Mouse (Mus musculus): ENCODE results near the gene Enpp7. TPM values are rescaled to one million over a fixed set of nuclear protein-coding genes. Genes with fewer than 3 reads are reported as not detected.

Gene Enpp7
- polyA plus RNA-seq, 1 experiment from 2014 or later = not detected

GRCm38 (mm10) chr11:119022068-119022894 lies 34.3 kb downstream of the Enpp7 start:
- H3K27ac ChIP-seq = peak overlapping the region; percentile 97
- H3K27me3 ChIP-seq = no peaks in the 10 kb centered on the region
- no peak; the same call in 1 of the 2 replicates for ATAC-seq (ENCODE audit: low FRiP score, low read depth)
- peaks cover 40% of the 10 kb centered on the region for H3K4me1 ChIP-seq
- peak overlapping the region; percentile 77 for H3K4me2 ChIP-seq (replicated peaks)
- H3K36me3 ChIP-seq = peaks cover 19% of the 10 kb centered on the region
- H3K9ac ChIP-seq = peak overlapping the region; percentile 97
- 4% methylated on average over 42 of the region's 42 CpGs for WGBS
- H3K4me3 ChIP-seq = peak overlapping the region; percentile 92
- no peaks in the 10 kb centered on the region for H3K9me3 ChIP-seq

GRCm38 (mm10) chr11:119022895-119023615 lies 35.1 kb downstream of the Enpp7 start, which contains the start of gene Cbx2:
TSS of gene Cbx2 (plus strand) at chr11:119022962.
- ATAC-seq (ENCODE audit: low FRiP score, low read depth) = peak; percentile 88
- Histone ChIP-seq H3K9ac (peak within 1 kb of the TSS; percentile 97), H3K36me3 (peaks cover 27% of the 10 kb centered on the region), H3K4me3 (peak within 1 kb of the TSS; percentile 92), H3K4me1 (peaks cover 40% of the 10 kb centered on the region), H3K9me3 (no peaks in the 10 kb centered on the region), H3K27me3 (no peaks in the 10 kb centered on the region), H3K4me2 (replicated peaks) (peak within 1 kb of the TSS; percentile 77), H3K27ac (peak within 1 kb of the TSS; percentile 97)
- WGBS = under 1% methylated on average over 86 of the region's 99 CpGs

GRCm38 (mm10) chr11:119023616-119023980 lies 35.6 kb downstream of the Enpp7 start:
- Histone ChIP-seq H3K27ac (peak overlapping the region; percentile 97), H3K27me3 (no peaks in the 10 kb centered on the region), H3K4me2 (replicated peaks) (peak overlapping the region; percentile 77), H3K4me3 (peak overlapping the region; percentile 92), H3K4me1 (peaks cover 40% of the 10 kb centered on the region), H3K9ac (peak overlapping the region; percentile 97), H3K9me3 (no peaks in the 10 kb centered on the region), H3K36me3 (peaks cover 32% of the 10 kb centered on the region)
- 1% methylated on average over 15 of the region's 15 CpGs for WGBS
- ATAC-seq (ENCODE audit: low FRiP score, low read depth) = no peak

- H3K4me3 ChIP-seq = peak overlapping the region; percentile 92
- ATAC-seq (ENCODE audit: low FRiP score, low read depth) = no peak
- peaks cover 39% of the 10 kb centered on the region for H3K36me3 ChIP-seq
- H3K27me3 ChIP-seq = no peaks in the 10 kb centered on the region
- H3K27ac ChIP-seq = peak overlapping the region; percentile 97; the same call in 1 of the 2 replicates
- H3K4me1 ChIP-seq = peaks cover 46% of the 10 kb centered on the region
- H3K9me3 ChIP-seq = no peaks in the 10 kb centered on the region
- peak overlapping the region; percentile 97 for H3K9ac ChIP-seq
- H3K4me2 ChIP-seq (replicated peaks) = peak overlapping the region; percentile 77
- 3% methylated on average over 7 of the region's 7 CpGs for WGBS
These were observed 36.3 kb downstream of the Enpp7 start for GRCm38 (mm10) chr11:119024260-119024659.

GRCm38 (mm10) chr11:119026203-119026602 lies 38.2 kb downstream of the Enpp7 start:
- Histone ChIP-seq H3K4me3 (no peak overlapping the region), H3K27ac (no peak overlapping the region), H3K4me2 (replicated peaks) (peak overlapping the region; percentile 77), H3K4me1 (peaks cover 52% of the 10 kb centered on the region), H3K9me3 (no peaks in the 10 kb centered on the region), H3K36me3 (peaks cover 57% of the 10 kb centered on the region), H3K27me3 (no peaks in the 10 kb centered on the region), H3K9ac (peak overlapping the region; percentile 97)
- 62% methylated on average over 12 of the region's 12 CpGs for WGBS
- no peak for ATAC-seq (ENCODE audit: low FRiP score, low read depth)

GRCm38 (mm10) chr11:119033874-119034558 lies 46.0 kb downstream of the Enpp7 start:
- Histone ChIP-seq H3K27me3 (peaks cover 52% of the 10 kb centered on the region), H3K36me3 (peaks cover 36% of the 10 kb centered on the region), H3K4me1 (peaks cover 59% of the 10 kb centered on the region), H3K4me3 (peak overlapping the region; percentile 36), H3K27ac (no peak overlapping the region), H3K9ac (0 out of 2 replicates have a peak overlapping the region, but pooled peaks have one; percentile 48), H3K9me3 (no peaks in the 10 kb centered on the region), H3K4me2 (replicated peaks) (peak overlapping the region; percentile 67)
- peak; percentile 54 for ATAC-seq (ENCODE audit: low FRiP score, low read depth)
- WGBS = under 1% methylated on average over 26 of the region's 26 CpGs

- Histone ChIP-seq H3K4me1 (peaks cover 60% of the 10 kb centered on the region), H3K27ac (no peak overlapping the region), H3K36me3 (peaks cover 34% of the 10 kb centered on the region), H3K9me3 (no peaks in the 10 kb centered on the region), H3K9ac (peak overlapping the region; percentile 48; the same call in 1 of the 2 replicates), H3K27me3 (peaks cover 55% of the 10 kb centered on the region), H3K4me3 (peak overlapping the region; percentile 36), H3K4me2 (replicated peaks) (peak overlapping the region; percentile 67)
- WGBS = 3% methylated on average over 19 of the region's 19 CpGs
- ATAC-seq (ENCODE audit: low FRiP score, low read depth) = no peak
These were observed 46.6 kb downstream of the Enpp7 start for GRCm38 (mm10) chr11:119034635-119035034.

GRCm38 (mm10) chr11:119035094-119035685 lies 47.2 kb downstream of the Enpp7 start:
- H3K4me2 ChIP-seq (replicated peaks) = peak overlapping the region; percentile 67
- WGBS = 3% methylated on average over 21 of the region's 21 CpGs
- peaks cover 63% of the 10 kb centered on the region for H3K4me1 ChIP-seq
- peak overlapping the region; percentile 36; the same call in 1 of the 2 replicates for H3K4me3 ChIP-seq
- H3K27ac ChIP-seq = no peak overlapping the region
- H3K36me3 ChIP-seq = peaks cover 28% of the 10 kb centered on the region
- ATAC-seq (ENCODE audit: low FRiP score, low read depth) = no peak
- peak overlapping the region; percentile 48; the same call in 1 of the 2 replicates for H3K9ac ChIP-seq
- peaks cover 55% of the 10 kb centered on the region for H3K27me3 ChIP-seq
- no peaks in the 10 kb centered on the region for H3K9me3 ChIP-seq

- Histone ChIP-seq H3K9ac (no peak overlapping the region; the same call in 1 of the 2 replicates), H3K27ac (no peak overlapping the region), H3K4me3 (peak overlapping the region; percentile 36; the same call in 1 of the 2 replicates), H3K9me3 (no peaks in the 10 kb centered on the region), H3K27me3 (peaks cover 55% of the 10 kb centered on the region), H3K4me2 (replicated peaks) (peak overlapping the region; percentile 24; the same call in 1 of the 2 replicates), H3K4me1 (peaks cover 65% of the 10 kb centered on the region), H3K36me3 (peaks cover 23% of the 10 kb centered on the region)
- ATAC-seq (ENCODE audit: low FRiP score, low read depth) = no peak
- 5% methylated on average over 21 of the region's 21 CpGs for WGBS
These were observed 47.7 kb downstream of the Enpp7 start for GRCm38 (mm10) chr11:119035686-119036165.

GRCm38 (mm10) chr11:119036447-119036846 lies 48.5 kb downstream of the Enpp7 start:
- WGBS = 3% methylated on average over 15 of the region's 15 CpGs
- peaks cover 17% of the 10 kb centered on the region for H3K36me3 ChIP-seq
- peaks cover 66% of the 10 kb centered on the region for H3K4me1 ChIP-seq
- no peaks in the 10 kb centered on the region for H3K9me3 ChIP-seq
- H3K27me3 ChIP-seq = peaks cover 55% of the 10 kb centered on the region
- H3K9ac ChIP-seq = no peak overlapping the region
- H3K4me3 ChIP-seq = peak overlapping the region; percentile 55
- H3K4me2 ChIP-seq (replicated peaks) = peak overlapping the region; percentile 94
- no peak for ATAC-seq (ENCODE audit: low FRiP score, low read depth)
- H3K27ac ChIP-seq = no peak overlapping the region
